Mouse (Mus musculus) cerebellum, adult 2 months (tissue): ENCODE data around the gene Evx2.

Experiments
- CTCF ChIP-seq: fragments of 200-500 bp; IDR thresholded peaks from 2 replicates; pipeline ENCODE4 v1.5.1; 2011; ENCODE audit warnings: low read depth, mild to moderate bottlenecking, control low read depth, low read length, moderate library complexity, borderline replicate concordance; ENCODE audit not compliant: insufficient read depth
- POLR2A ChIP-seq: fragments of 200-500 bp; IDR thresholded peaks from 2 replicates; pipeline ENCODE4 v1.6.1; 2011; ENCODE audit warnings: low read length, control low read depth, borderline replicate concordance; ENCODE audit not compliant: insufficient read depth

- TF ChIP-seq CTCF (no peak), POLR2A (no peak)
These were observed 49.3 kb upstream of the Evx2 start for GRCm38 (mm10) chr2:74708676-74709075.
